Mouse (Mus musculus): ENCODE results near the gene Ccnb3. TPM values are rescaled to one million over a fixed set of nuclear protein-coding genes. Genes with fewer than 3 reads are reported as not detected.

The Ccnb3 gene
- total RNA-seq, 1 experiment: 0.04 TPM

DNA sequence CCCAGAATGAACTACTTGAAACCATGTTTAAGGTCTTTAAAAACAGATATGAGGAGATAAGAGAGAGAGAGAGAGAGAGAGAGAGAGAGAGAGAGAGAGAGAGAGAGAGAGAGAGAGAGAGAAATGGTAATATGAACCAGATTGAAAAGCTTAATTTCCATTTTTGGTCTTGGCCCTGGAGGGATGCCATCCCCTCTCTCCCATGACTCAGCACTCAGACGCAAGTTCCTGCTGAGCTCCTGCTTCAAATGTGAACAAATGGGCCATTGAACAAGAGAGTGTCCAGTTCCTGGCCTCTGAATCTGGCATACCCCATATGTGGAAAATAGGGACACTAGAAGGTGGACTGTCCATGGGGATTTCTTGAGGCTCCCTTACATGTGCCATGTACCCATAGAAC lies 69.5 kb downstream of the Ccnb3 start:
- no peak for TF ChIP-seq CHD2 (IDR thresholded peaks at IDR 0.05; ENCODE audit: low read depth, low read length)
- no peak for TF ChIP-seq ZNF384 (IDR thresholded peaks at IDR 0.05; ENCODE audit: low read depth, low read length)
- no peak overlapping the region for H3K9ac ChIP-seq (ENCODE audit: insufficient read depth, low read depth, low read length, poor library complexity, severe bottlenecking)
- in situ Hi-C loops (cut with MboI; ENCODE audit: low sequenced_read_pairs in 2 of 2, unreplicated experiment in 2 of 2): no loop called here
- no peaks in the 10 kb centered on the region for H3K4me1 ChIP-seq (ENCODE audit: control insufficient read depth in 2 of 2, insufficient read depth in 2 of 2, low read length in 2 of 2, poor library complexity in 1 of 2)
- no peaks in the 10 kb centered on the region for H3K9me3 ChIP-seq (ENCODE audit: control insufficient read depth, insufficient read depth, low read depth, low read length)
- no peak overlapping the region for H3K4me3 ChIP-seq (ENCODE audit: insufficient read depth in 1 of 2, low read depth in 1 of 2, low read length in 2 of 2, poor library complexity in 1 of 2, severe bottlenecking in 1 of 2)
- H3K27ac ChIP-seq (ENCODE audit: insufficient read depth, low read depth, low read length, poor library complexity, severe bottlenecking): no peak overlapping the region
- DNase-seq (ENCODE audit: low read depth, low spot score): no peak
- no peaks in the 10 kb centered on the region for H3K36me3 ChIP-seq (ENCODE audit: control insufficient read depth, insufficient read depth, low read length, poor library complexity, severe bottlenecking)

DNA sequence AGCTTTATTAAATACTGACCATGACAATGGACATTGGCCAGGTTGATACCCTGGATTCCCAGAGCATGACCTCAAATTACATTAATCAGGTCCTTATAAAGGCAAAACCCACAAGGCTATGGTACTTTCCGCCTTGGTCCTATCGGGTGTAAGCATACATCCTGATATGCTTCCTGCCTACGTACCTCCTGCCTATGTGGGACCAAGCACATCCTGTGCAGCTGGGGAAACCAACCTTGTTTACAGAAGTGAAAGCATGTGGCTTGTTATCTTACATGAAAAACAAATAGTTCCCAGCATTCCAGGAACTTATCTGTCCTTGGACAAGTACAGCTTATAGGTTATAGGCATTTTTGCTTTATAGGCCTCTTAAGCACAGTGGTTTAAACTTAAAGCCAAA lies 72.8 kb downstream of the Ccnb3 start:
- in situ Hi-C loops (cut with MboI; ENCODE audit: low sequenced_read_pairs in 2 of 2, unreplicated experiment in 2 of 2): no loop called here
- no peaks in the 10 kb centered on the region for H3K36me3 ChIP-seq (ENCODE audit: control insufficient read depth, insufficient read depth, low read length, poor library complexity, severe bottlenecking)
- DNase-seq (ENCODE audit: low read depth, low spot score): no peak
- H3K9me3 ChIP-seq (ENCODE audit: control insufficient read depth, insufficient read depth, low read depth, low read length): no peaks in the 10 kb centered on the region
- H3K9ac ChIP-seq (ENCODE audit: insufficient read depth, low read depth, low read length, poor library complexity, severe bottlenecking): no peak overlapping the region
- no peaks in the 10 kb centered on the region for H3K4me1 ChIP-seq (ENCODE audit: control insufficient read depth in 2 of 2, insufficient read depth in 2 of 2, low read length in 2 of 2, poor library complexity in 1 of 2)
- H3K27ac ChIP-seq (ENCODE audit: insufficient read depth, low read depth, low read length, poor library complexity, severe bottlenecking): no peak overlapping the region
- TF ChIP-seq MAFK (IDR thresholded peaks at IDR 0.05; ENCODE audit: insufficient read depth, low read depth, low read length): no peak
- no peak for TF ChIP-seq ZNF384 (IDR thresholded peaks at IDR 0.05; ENCODE audit: low read depth, low read length)
- no peak for TF ChIP-seq CHD2 (IDR thresholded peaks at IDR 0.05; ENCODE audit: low read depth, low read length)
- no peak for TF ChIP-seq HCFC1 (IDR thresholded peaks at IDR 0.05; ENCODE audit: borderline replicate concordance, insufficient read depth, low read length)
- no peak for TF ChIP-seq ZC3H11A (IDR thresholded peaks at IDR 0.05; ENCODE audit: borderline replicate concordance, low read depth, low read length)
- H3K4me3 ChIP-seq (ENCODE audit: insufficient read depth in 1 of 2, low read depth in 1 of 2, low read length in 2 of 2, poor library complexity in 1 of 2, severe bottlenecking in 1 of 2): no peak overlapping the region

Other genes with a start within 250 kb of the Ccnb3 start
- gene Akap4, start 25.9 kb upstream of the Ccnb3 start, total RNA-seq (2012; rRNA removed): not detected in 2 replicates